In genomic region chr8:120202546-120202945, GRCm38 (mm10) we compare ENCODE assay signal across 23 mouse cellular contexts. TPM values are rescaled to one million over a fixed set of nuclear protein-coding genes. Genes with fewer than 3 reads are reported as not detected.
A peak's percentile ranks its signal among the peaks of the same experiment; 100 is the strongest.
DNase-seq lines count a peak whose midpoint lies in the region; ATAC-seq and TF ChIP-seq lines count a peak whose summit lies in the region.
"Had no signal": no experiment of that assay in that cellular context is flagged by ENCODE, and none has a peak within 500 bp of the region (broad histone marks: within the 10 kb centered on the region; RNA-seq: fewer than 3 reads in every experiment).

No protein-coding gene starts in this region.

- H3K36me3 ChIP-seq in heart, postnatal 0 days (replicated peaks; ENCODE audit: control insufficient read depth, insufficient read depth, low read length): no peaks in the 10 kb centered on the region
- no peaks in the 10 kb centered on the region for H3K36me3 ChIP-seq in lung, embryonic 15.5 days
- H3K36me3 ChIP-seq: embryonic facial prominence, embryonic 13.5 days; midbrain, embryonic 13.5 days; neural tube, embryonic 12.5 days had no signal

- ATAC-seq in heart, postnatal 0 days (ENCODE audit: insufficient read depth, low read depth): peak; percentile 74
- peak; percentile 89 for ATAC-seq in lung, embryonic 15.5 days (ENCODE audit: borderline replicate concordance, extremely low read depth, low FRiP score, low TSS enrichment)
- ATAC-seq: forebrain, embryonic 14.5 days; midbrain, embryonic 13.5 days had no signal

- intact Hi-C loops in left cerebral cortex, postnatal 10 days (cut with DNase I): no loop called here

- H3K4me2 ChIP-seq in heart, postnatal 0 days (ENCODE audit: low read depth, low read length): no peak overlapping the region
- no peak overlapping the region for H3K4me2 ChIP-seq in lung, embryonic 15.5 days
- H3K4me2 ChIP-seq: embryonic facial prominence, embryonic 13.5 days; midbrain, embryonic 13.5 days; neural tube, embryonic 12.5 days had no signal

- peaks cover 9% of the 10 kb centered on the region; the same call in 1 of the 2 replicates for H3K4me1 ChIP-seq in heart, postnatal 0 days (ENCODE audit: control insufficient read depth, insufficient read depth)
- peaks cover 34% of the 10 kb centered on the region for H3K4me1 ChIP-seq in lung, embryonic 15.5 days
- H3K4me1 ChIP-seq in cerebellum, adult 2 months (ENCODE audit: control insufficient read depth, insufficient read depth, low read length): no peaks in the 10 kb centered on the region
- H3K4me1 ChIP-seq: midbrain, embryonic 13.5 days; neural tube, embryonic 12.5 days had no signal

- no peak for TF ChIP-seq POLR2A in cerebellum, adult 2 months (IDR thresholded peaks at IDR 0.05; ENCODE audit: borderline replicate concordance, insufficient read depth, low read length)

- H3K27me3 ChIP-seq in heart, postnatal 0 days (ENCODE audit: control insufficient read depth, insufficient read depth, low read length): no peaks in the 10 kb centered on the region
- no peaks in the 10 kb centered on the region for H3K27me3 ChIP-seq in lung, embryonic 15.5 days
- H3K27me3 ChIP-seq in cerebellum, adult 2 months (ENCODE audit: control insufficient read depth, insufficient read depth, low read length): no peaks in the 10 kb centered on the region
- H3K27me3 ChIP-seq: embryonic facial prominence, embryonic 13.5 days; midbrain, embryonic 13.5 days; neural tube, embryonic 12.5 days had no signal

- H3K4me3 ChIP-seq in heart, postnatal 0 days (ENCODE audit: low read depth, low read length): no peak overlapping the region
- no peak overlapping the region for H3K4me3 ChIP-seq in lung, embryonic 15.5 days
- H3K4me3 ChIP-seq in cerebellum, adult 2 months (replicated peaks; ENCODE audit: insufficient read depth, low read depth, low read length): no peak overlapping the region
- H3K4me3 ChIP-seq: embryonic facial prominence, embryonic 13.5 days; midbrain, embryonic 13.5 days; neural tube, embryonic 12.5 days had no signal

- WGBS in heart, postnatal 0 days: 16% methylated on average over 3 of the region's 3 CpGs
- 27% methylated on average over 3 of the region's 3 CpGs for WGBS in lung, embryonic 15.5 days
- 46% methylated on average over 3 of the region's 3 CpGs for WGBS in cerebellum, adult 2 months

- no peak overlapping the region for H3K9ac ChIP-seq in heart, postnatal 0 days (replicated peaks; ENCODE audit: low read depth, low read length)
- H3K9ac ChIP-seq in lung, embryonic 15.5 days: no peak overlapping the region
- H3K9ac ChIP-seq: embryonic facial prominence, embryonic 13.5 days; liver, embryonic 14.5 days; midbrain, embryonic 13.5 days; neural tube, embryonic 12.5 days had no signal

- H3K27ac ChIP-seq in heart, postnatal 0 days (ENCODE audit: low read depth): no peak overlapping the region
- H3K27ac ChIP-seq in lung, embryonic 15.5 days: 0 out of 2 replicates have a peak overlapping the region, but pooled peaks have one; percentile 29
- no peak overlapping the region for H3K27ac ChIP-seq in cerebellum, adult 2 months (ENCODE audit: insufficient read depth, low read length)
- H3K27ac ChIP-seq: embryonic facial prominence, embryonic 13.5 days; hindbrain, postnatal 0 days; liver, embryonic 14.5 days; midbrain, embryonic 13.5 days; neural tube, embryonic 12.5 days had no signal

- 0 out of 2 replicates have a peak, but pooled peaks have one; percentile 36 for TF ChIP-seq EP300 in heart, postnatal 0 days (IDR thresholded peaks at IDR 0.05; ENCODE audit: low read depth)

- no peak for TF ChIP-seq CTCF in heart, postnatal 0 days (IDR thresholded peaks at IDR 0.05; ENCODE audit: low read depth)
- no peak for TF ChIP-seq CTCF in cerebellum, adult 2 months (IDR thresholded peaks at IDR 0.05; ENCODE audit: borderline replicate concordance, insufficient read depth, low read depth, low read length)

- peaks cover 4% of the 10 kb centered on the region; the same call in 1 of the 2 replicates for H3K9me3 ChIP-seq in heart, postnatal 0 days (replicated peaks; ENCODE audit: control insufficient read depth, low read length)
- H3K9me3 ChIP-seq in lung, embryonic 15.5 days: peaks cover 5% of the 10 kb centered on the region; the same call in 1 of the 2 replicates
- H3K9me3 ChIP-seq: midbrain, embryonic 13.5 days had no signal

- peak; percentile 75 for DNase-seq in heart, postnatal 0 days (ENCODE audit: low spot score)
- no peak for DNase-seq in heart, adult 8-10 months (ENCODE audit: low spot score)
- DNase-seq in lung, adult 18-20 months: no peak
- peak; percentile 77 for DNase-seq in lung, postnatal 10 days
- no peak for DNase-seq in cerebellum, adult 2 months
- no peak for DNase-seq in left cerebral cortex, postnatal 10 days (ENCODE audit: extremely low spot score in 1 of 2, low spot score in 2 of 2)
- DNase-seq: adrenal gland, adult 8-10 months; cerebellum, adult 9-10 months; gastrocnemius, postnatal 36 days; kidney, adult 8-10 months; spleen, adult 18-20 months; thymus, adult 18-20 months; thymus, postnatal 4 days had no signal

RNA-seq across cellular contexts. Expression of gene Fam92b, which starts 25.3 kb away (rescaled TPM):
- not detected in 2 replicates for total RNA-seq in heart, postnatal 0 days (2014; rRNA removed; ENCODE audit: low replicate concordance)
- 0.44 TPM in 1 of 2 replicates, not detected in the other for polyA plus RNA-seq in heart, postnatal 0 days (2015; fragmentation: Nextera tagmentation; extraction: Ambion mirVana)
- not detected for total RNA-seq in heart, adult 8-10 months (2022)
- 1.1 and 1.4 TPM in 2 replicates for polyA plus RNA-seq in lung, embryonic 15.5 days (2015; fragmentation: Nextera tagmentation; extraction: Ambion mirVana)
- 1.8 and 3.3 TPM in 2 replicates for polyA plus RNA-seq in cerebellum, adult 2 months (2012; rRNA removed)
- under 1 TPM; 0.39 to 0.61 TPM for total RNA-seq in left cerebral cortex, postnatal 10 days (2021)
- total RNA-seq: gastrocnemius, postnatal 36 days; heart, postnatal 36 days; megakaryocyte, adult 5-6 weeks had no signal
- polyA plus RNA-seq: limb, embryonic 14.5 days; liver, embryonic 14.5 days had no signal

RNA-seq across cellular contexts. Expression of gene Gse1, which starts 25.7 kb away (rescaled TPM):
- total RNA-seq in heart, postnatal 0 days (2014; rRNA removed; ENCODE audit: low replicate concordance): 18.7 and 30.8 TPM in 2 replicates
- polyA plus RNA-seq in heart, postnatal 0 days (2015; fragmentation: Nextera tagmentation; extraction: Ambion mirVana): 4.1 and 5.4 TPM in 2 replicates
- 10 to 100 TPM; 18.9 to 29.1 (median 23.3) TPM for total RNA-seq in heart, adult 8-10 months (2022)
- polyA plus RNA-seq in lung, embryonic 15.5 days (2015; fragmentation: Nextera tagmentation; extraction: Ambion mirVana): 9.6 and 12.6 TPM in 2 replicates
- 52.4 and 58.4 TPM in 2 replicates for polyA plus RNA-seq in cerebellum, adult 2 months (2012; rRNA removed)
- 10 to 100 TPM; 41.7 to 45.3 TPM for total RNA-seq in left cerebral cortex, postnatal 10 days (2021)

Comparison
In these comparisons a context has a peak if more than half of its experiments do, and no peak if none do; other contexts are left out.
1. DNase-seq: peak in heart, postnatal 0 days (single experiment) and lung, postnatal 10 days (single experiment); none in heart, adult 8-10 months (single experiment), lung, adult 18-20 months (0 of 2), cerebellum, adult 2 months (0 of 2) and left cerebral cortex, postnatal 10 days (0 of 2).